Mouse (Mus musculus): ENCODE data around the gene Prim1. TPM values are rescaled to one million over a fixed set of nuclear protein-coding genes. Genes with fewer than 3 reads are reported as not detected.

Gene Prim1
- polyA plus RNA-seq, 1 experiment from 2014 or later = 102 TPM

Other genes with a start within 250 kb of the Prim1 start
- gene Rdh9, start 238.8 kb upstream of the Prim1 start, polyA plus RNA-seq (2016; fragmentation: Nextera tagmentation; extraction: Ambion mirVana) = 0.15 TPM in 1 of 2 replicates, not detected in the other
- gene Rdh16, start 214.0 kb upstream of the Prim1 start, polyA plus RNA-seq (2016; fragmentation: Nextera tagmentation; extraction: Ambion mirVana) = not detected in 2 replicates
- gene Rdh19, start 165.2 kb upstream of the Prim1 start, polyA plus RNA-seq (2016; fragmentation: Nextera tagmentation; extraction: Ambion mirVana) = not detected in 2 replicates
- gene Rdh16f2, start 148.7 kb upstream of the Prim1 start, polyA plus RNA-seq (2016; fragmentation: Nextera tagmentation; extraction: Ambion mirVana) = not detected in 2 replicates
- not detected in 2 replicates for gene Rdh7, start 126.4 kb upstream of the Prim1 start, polyA plus RNA-seq (2016; fragmentation: Nextera tagmentation; extraction: Ambion mirVana)
- not detected in 2 replicates for gene Sdr9c7, start 116.7 kb upstream of the Prim1 start, polyA plus RNA-seq (2016; fragmentation: Nextera tagmentation; extraction: Ambion mirVana)
- not detected in 2 replicates for gene Hsd17b6, start 7.6 kb upstream of the Prim1 start, polyA plus RNA-seq (2016; fragmentation: Nextera tagmentation; extraction: Ambion mirVana)
- 916 and 923 TPM in 2 replicates for gene Naca, start 20.4 kb downstream of the Prim1 start, polyA plus RNA-seq (2016; fragmentation: Nextera tagmentation; extraction: Ambion mirVana)
- gene Ptges3, start 43.8 kb downstream of the Prim1 start, polyA plus RNA-seq (2016; fragmentation: Nextera tagmentation; extraction: Ambion mirVana) = 567 and 594 TPM in 2 replicates
- 2,018 and 2,026 TPM in 2 replicates for gene Atp5b, start 68.1 kb downstream of the Prim1 start, polyA plus RNA-seq (2016; fragmentation: Nextera tagmentation; extraction: Ambion mirVana)
- 8.6 and 9.5 TPM in 2 replicates for gene Baz2a, start 76.4 kb downstream of the Prim1 start, polyA plus RNA-seq (2016; fragmentation: Nextera tagmentation; extraction: Ambion mirVana)
- gene Rbms2, start 165.1 kb downstream of the Prim1 start, polyA plus RNA-seq (2016; fragmentation: Nextera tagmentation; extraction: Ambion mirVana) = 33.0 and 33.5 TPM in 2 replicates
- 1.5 and 2.3 TPM in 2 replicates for gene Gls2, start 179.3 kb downstream of the Prim1 start, polyA plus RNA-seq (2016; fragmentation: Nextera tagmentation; extraction: Ambion mirVana)
- 31.0 and 32.4 TPM in 2 replicates for gene Spryd4, start 196.6 kb downstream of the Prim1 start, polyA plus RNA-seq (2016; fragmentation: Nextera tagmentation; extraction: Ambion mirVana)
- 0.38 and 0.44 TPM in 2 replicates for gene Mip, start 210.7 kb downstream of the Prim1 start, polyA plus RNA-seq (2016; fragmentation: Nextera tagmentation; extraction: Ambion mirVana)
- 103 and 108 TPM in 2 replicates for gene Timeless, start 216.9 kb downstream of the Prim1 start, polyA plus RNA-seq (2016; fragmentation: Nextera tagmentation; extraction: Ambion mirVana)
- gene Apon, start 238.9 kb downstream of the Prim1 start, polyA plus RNA-seq (2016; fragmentation: Nextera tagmentation; extraction: Ambion mirVana) = 0.68 and 1.0 TPM in 2 replicates